Mouse (Mus musculus) stomach, embryonic 15.5 days (tissue): ENCODE results near the gene Vmn1r221. TPM values are rescaled to one million over a fixed set of nuclear protein-coding genes. Genes with fewer than 3 reads are reported as not detected.
A peak's percentile ranks its signal among the peaks of the same experiment; 100 is the strongest.
"Not testable (repeated sequence)": the region's sequence is repeated elsewhere in the genome, so short reads cannot be mapped to it uniquely, and the experiment has no call there.

Experiments
- ATAC-seq: fragments of 200-750 bp; cut with Nextera tagmentation; 2 replicates; pipeline ENCODE4 v1.8.0; 2017; ENCODE audit warnings: low read depth, moderate number of reproducible peaks, moderate TSS enrichment; ENCODE audit not compliant: insufficient read depth, low FRiP score
- H3K27ac ChIP-seq: fragments of 300-500 bp; sonication (generic); 2 replicates; pipeline ENCODE4 v1.5.1; 2015; ENCODE audit warnings: mild to moderate bottlenecking, inconsistent platforms
- H3K27me3 ChIP-seq: fragments of 300-500 bp; sonication (generic); replicated peaks from 2 replicates; pipeline ENCODE4 v1.6.1; 2015; ENCODE audit warnings: inconsistent platforms
- H3K36me3 ChIP-seq: fragments of 300-500 bp; sonication (generic); 2 replicates; pipeline ENCODE4 v1.6.1; 2015; ENCODE audit warnings: inconsistent platforms
- H3K4me1 ChIP-seq: fragments of 300-500 bp; sonication (generic); 2 replicates; pipeline ENCODE4 v1.6.1; 2015; ENCODE audit warnings: inconsistent platforms
- H3K4me2 ChIP-seq: fragments of 300-500 bp; sonication (generic); 2 replicates; pipeline ENCODE4 v1.6.1; 2015; ENCODE audit warnings: mild to moderate bottlenecking, inconsistent platforms
- H3K4me3 ChIP-seq: fragments of 300-500 bp; sonication (generic); replicated peaks from 2 replicates; pipeline ENCODE4 v1.5.1; 2015; ENCODE audit warnings: inconsistent platforms
- H3K9ac ChIP-seq: fragments of 300-500 bp; sonication (generic); 2 replicates; pipeline ENCODE4 v1.6.1; 2015; ENCODE audit warnings: inconsistent platforms
- H3K9me3 ChIP-seq: fragments of 300-500 bp; sonication (generic); 2 replicates; pipeline ENCODE4 v1.6.1; 2016; ENCODE audit warnings: inconsistent platforms
- WGBS: fragments of 180-500 bp; shearing (Covaris S2); methylation state at CpG from one replicate; pipeline ENCODE4 v1.1.7; 2015; 5-methylcytosine and 5-hydroxymethylcytosine counted together
- polyA plus RNA-seq: library from polyadenylated mRNA; unstranded; fragments of >200 nt; fragmentation: Nextera tagmentation; extraction: Ambion mirVana; gene quantifications from 2 replicates; pipeline ENCODE4 v1.2.1, GENCODE M21; 2015

Gene Vmn1r221
- polyA plus RNA-seq: not detected in 2 replicates

DNA sequence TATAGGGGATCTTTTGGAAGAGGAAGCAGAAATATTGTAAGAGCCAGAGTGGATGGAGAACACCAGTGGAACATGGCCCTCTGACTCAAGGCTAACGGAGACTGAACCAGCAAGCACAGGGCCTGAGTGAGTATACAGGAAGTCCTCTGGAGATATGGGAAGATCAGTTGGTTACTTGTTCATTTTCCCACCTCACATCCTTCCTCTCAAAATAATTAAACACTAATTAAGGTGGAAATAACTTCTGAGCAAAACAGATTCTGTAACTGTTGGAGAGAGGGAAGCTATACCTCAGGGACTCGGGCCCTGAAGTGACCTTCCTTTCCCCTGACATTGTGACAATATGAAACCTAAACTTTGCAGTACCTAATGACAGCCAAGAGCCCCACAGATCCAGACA lies at the start of gene Vmn1r221:
Vmn1r221 (plus strand) TSS at position 301 of the 400 bp plus-strand sequence.
- ATAC-seq: not testable (repeated sequence)

DNA sequence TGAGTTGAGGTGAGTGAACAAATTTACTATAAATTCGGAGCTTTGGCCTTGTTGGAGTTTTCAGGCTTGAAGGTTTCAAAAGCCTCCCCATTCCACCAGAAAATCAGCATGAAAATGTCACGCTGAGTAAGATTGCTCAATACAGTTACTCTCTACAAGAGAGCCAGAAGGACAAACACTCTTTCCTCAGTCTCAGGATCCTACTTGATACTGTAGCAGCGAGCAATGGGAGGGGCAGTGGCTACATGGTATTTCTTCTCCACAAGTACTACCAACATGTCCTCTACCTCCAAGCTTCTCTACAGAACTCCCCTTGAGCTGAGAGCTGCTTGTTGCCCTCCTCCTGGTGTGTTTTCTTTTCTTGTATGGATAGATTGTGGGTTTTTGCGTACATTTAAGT lies 47.5 kb upstream of the Vmn1r221 start:
- not testable (repeated sequence) for ATAC-seq, H3K4me1 ChIP-seq, H3K9me3 ChIP-seq, H3K36me3 ChIP-seq, H3K4me3 ChIP-seq, H3K27me3 ChIP-seq, H3K27ac ChIP-seq, H3K4me2 ChIP-seq, H3K9ac ChIP-seq
- 82% methylated on average over 4 of the region's 4 CpGs for WGBS

More for the DNA sequence above, at the start of gene Vmn1r221:
- H3K4me3 ChIP-seq, H3K36me3 ChIP-seq, H3K9me3 ChIP-seq, H3K4me1 ChIP-seq, H3K4me2 ChIP-seq, H3K9ac ChIP-seq, H3K27ac ChIP-seq, H3K27me3 ChIP-seq: not testable (repeated sequence)
- WGBS: 70% methylated on average over 2 of the region's 2 CpGs

DNA sequence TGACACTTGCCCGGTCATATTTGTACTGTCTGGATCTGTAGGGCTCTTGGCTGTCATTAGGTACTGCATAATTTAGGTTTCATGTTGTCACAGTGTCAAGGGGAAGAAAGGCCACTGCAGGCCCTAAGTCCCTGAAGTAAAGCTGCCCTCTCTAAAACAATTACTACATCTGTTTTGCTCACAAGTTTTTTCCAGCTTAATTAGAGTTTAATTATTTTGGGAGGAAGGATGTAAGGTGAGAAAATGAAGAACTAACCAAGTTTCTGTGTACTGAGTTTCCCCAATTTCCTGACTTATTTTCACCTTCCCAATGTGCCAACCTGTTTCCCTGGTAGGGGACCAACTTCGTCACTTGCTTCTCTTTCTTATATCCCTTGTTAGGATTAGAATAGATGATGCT lies 26.1 kb upstream of the Vmn1r221 start, which contains the start of gene Vmn1r220:
Vmn1r220 (minus strand) TSS at position 101 of the 400 bp plus-strand sequence.
- Histone ChIP-seq H3K27me3 (no peaks in the 10 kb centered on the region), H3K4me2 (no peak within 1 kb of the TSS), H3K4me1 (no peaks in the 10 kb centered on the region), H3K36me3 (no peaks in the 10 kb centered on the region), H3K9me3 (no peaks in the 10 kb centered on the region), H3K9ac (no peak within 1 kb of the TSS), H3K27ac (no peak within 1 kb of the TSS), H3K4me3 (no peak within 1 kb of the TSS)
- no peak for ATAC-seq
- 85% methylated on average over 2 of the region's 2 CpGs for WGBS

DNA sequence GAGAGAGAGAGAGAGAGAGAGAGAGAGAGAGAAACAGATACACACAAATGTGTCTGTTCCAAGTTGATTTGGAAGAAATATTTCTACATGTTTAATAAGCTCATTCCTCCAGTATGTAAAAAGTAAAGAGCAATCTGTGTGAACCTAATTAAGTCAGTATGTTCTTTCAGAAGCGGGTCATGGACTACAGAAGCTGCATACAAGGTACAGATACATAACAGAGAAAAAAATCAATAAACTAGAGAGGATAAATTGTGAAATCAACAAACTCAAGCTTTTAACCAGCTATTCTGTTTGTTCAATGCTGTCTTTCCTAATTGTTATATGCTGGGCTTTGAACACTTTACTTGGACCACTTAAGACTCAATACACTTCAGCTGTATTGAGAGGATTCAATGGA lies 10.0 kb upstream of the Vmn1r221 start:
- not testable (repeated sequence) for H3K4me1 ChIP-seq, H3K4me2 ChIP-seq, H3K36me3 ChIP-seq, H3K27ac ChIP-seq, ATAC-seq, H3K27me3 ChIP-seq, H3K9ac ChIP-seq, H3K9me3 ChIP-seq, H3K4me3 ChIP-seq
- 71% methylated on average over 1 of the region's 1 CpGs for WGBS

GRCm38 (mm10) chr13:23235847-23236246 lies 21.9 kb downstream of the Vmn1r221 start, which contains the start of gene Vmn1r222:
Gene Vmn1r222, minus strand, starts transcription at chr13:23235947.
- H3K9me3 ChIP-seq, H3K4me3 ChIP-seq, ATAC-seq, H3K27ac ChIP-seq, H3K9ac ChIP-seq, H3K4me1 ChIP-seq, H3K27me3 ChIP-seq, H3K4me2 ChIP-seq, H3K36me3 ChIP-seq: not testable (repeated sequence)

GRCm38 (mm10) chr13:23246834-23247233 lies 32.9 kb downstream of the Vmn1r221 start, which contains the start of gene Vmn1r223:
Gene Vmn1r223, plus strand, starts transcription at chr13:23247134.
- ATAC-seq, H3K4me3 ChIP-seq, H3K27ac ChIP-seq, H3K9me3 ChIP-seq, H3K27me3 ChIP-seq, H3K36me3 ChIP-seq, H3K4me1 ChIP-seq, H3K4me2 ChIP-seq, H3K9ac ChIP-seq: not testable (repeated sequence)
- 73% methylated on average over 1 of the region's 1 CpGs for WGBS

GRCm38 (mm10) chr13:23258546-23259048 lies 44.7 kb downstream of the Vmn1r221 start:
- WGBS: 84% methylated on average over 2 of the region's 2 CpGs
- H3K4me3 ChIP-seq: no peak overlapping the region
- no peaks in the 10 kb centered on the region for H3K9me3 ChIP-seq
- no peak overlapping the region for H3K4me2 ChIP-seq
- no peaks in the 10 kb centered on the region for H3K36me3 ChIP-seq
- H3K27ac ChIP-seq: no peak overlapping the region
- no peaks in the 10 kb centered on the region for H3K27me3 ChIP-seq
- no peak for ATAC-seq
- H3K9ac ChIP-seq: no peak overlapping the region
- H3K4me1 ChIP-seq: no peaks in the 10 kb centered on the region

DNA sequence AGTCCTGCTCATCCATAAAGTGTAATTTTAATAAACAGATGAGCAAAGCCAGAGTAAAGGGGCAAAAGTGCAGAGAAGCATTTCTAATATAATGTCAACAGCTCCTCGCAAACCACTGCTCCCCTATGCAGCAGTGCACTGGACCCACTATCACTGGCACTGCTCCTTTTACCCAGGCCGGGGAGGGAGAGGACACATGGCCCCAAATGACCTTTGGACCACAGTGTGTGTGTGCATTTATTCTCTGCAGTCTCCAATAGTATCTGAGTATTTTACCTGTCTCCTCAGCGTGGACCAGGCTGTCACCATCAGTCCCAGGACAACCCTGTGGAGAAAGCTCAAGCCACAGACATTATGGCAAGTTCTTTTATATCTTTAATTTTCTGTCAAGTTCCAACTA lies 54.7 kb downstream of the Vmn1r221 start:
- H3K4me2 ChIP-seq: not testable (repeated sequence)

DNA sequence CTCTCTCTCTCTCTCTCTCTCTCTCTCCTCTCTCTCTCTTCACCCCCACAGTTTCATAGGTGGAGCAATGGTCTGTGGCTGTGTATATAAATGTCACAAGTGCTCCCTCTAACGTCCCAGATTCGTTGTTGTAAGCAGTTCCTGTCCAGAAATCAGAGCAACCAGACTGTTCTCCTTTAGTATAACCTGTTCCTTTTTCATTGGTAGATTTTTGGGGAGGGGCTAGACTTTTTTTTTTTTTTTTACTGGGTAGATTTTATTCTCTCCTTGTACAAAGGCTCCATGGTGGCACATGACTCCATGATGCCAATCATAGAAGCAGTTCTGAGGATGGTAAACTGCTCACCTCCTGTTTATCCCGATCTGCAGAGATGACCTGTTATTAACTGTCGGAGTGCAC lies 55.2 kb downstream of the Vmn1r221 start:
- WGBS: 37% methylated on average over 4 of the region's 4 CpGs
- H3K27ac ChIP-seq, H3K4me3 ChIP-seq: not testable (repeated sequence)

More for the DNA sequence above, 54.7 kb downstream of the Vmn1r221 start:
- ATAC-seq, H3K9ac ChIP-seq, H3K4me3 ChIP-seq, H3K4me1 ChIP-seq, H3K36me3 ChIP-seq, H3K27me3 ChIP-seq, H3K27ac ChIP-seq, H3K9me3 ChIP-seq: not testable (repeated sequence)
- WGBS: 78% methylated on average over 3 of the region's 3 CpGs

DNA sequence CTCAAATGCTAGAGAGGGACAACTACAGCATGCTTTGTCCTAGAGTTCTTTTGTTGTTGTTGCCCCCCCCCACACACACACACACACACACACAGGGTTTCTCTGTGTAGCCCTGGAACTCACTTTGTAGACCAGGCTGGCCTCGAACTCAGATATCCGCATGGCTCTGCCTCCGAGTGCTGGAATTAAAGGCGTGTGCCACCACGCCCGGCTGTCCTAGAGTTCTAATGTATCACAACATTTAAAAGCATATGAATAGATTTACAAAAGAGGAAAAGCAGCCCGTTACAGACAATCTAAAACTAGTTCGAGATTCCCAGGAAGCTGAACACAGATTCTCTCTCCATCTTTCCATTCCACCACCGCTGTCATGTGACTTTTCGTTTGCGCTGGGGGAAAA lies 55.8 kb downstream of the Vmn1r221 start:
- WGBS: 25% methylated on average over 11 of the region's 11 CpGs
- peak overlapping the region; percentile 46 for H3K4me2 ChIP-seq

More for the DNA sequence above, 55.2 kb downstream of the Vmn1r221 start:
- H3K4me2 ChIP-seq, H3K27me3 ChIP-seq, H3K4me1 ChIP-seq, H3K36me3 ChIP-seq, H3K9me3 ChIP-seq, ATAC-seq, H3K9ac ChIP-seq: not testable (repeated sequence)

GRCm38 (mm10) chr13:23270321-23271101 lies 56.6 kb downstream of the Vmn1r221 start:
- WGBS: 4% methylated on average over 34 of the region's 34 CpGs
- Histone ChIP-seq H3K4me1 (no peaks in the 10 kb centered on the region; the same call in 1 of the 2 replicates), H3K4me2 (peak overlapping the region; percentile 46), H3K9me3 (no peaks in the 10 kb centered on the region), H3K4me3 (peak overlapping the region; percentile 18), H3K27ac (no peak overlapping the region), H3K27me3 (no peaks in the 10 kb centered on the region), H3K36me3 (no peaks in the 10 kb centered on the region), H3K9ac (no peak overlapping the region)
- ATAC-seq: peak; percentile 65; the same call in 1 of the 2 replicates

More for the DNA sequence above, 55.8 kb downstream of the Vmn1r221 start:
- Histone ChIP-seq H3K4me3 (peak overlapping the region; percentile 18), H3K27me3 (no peaks in the 10 kb centered on the region), H3K27ac (no peak overlapping the region), H3K9me3 (no peaks in the 10 kb centered on the region), H3K9ac (no peak overlapping the region), H3K4me1 (no peaks in the 10 kb centered on the region; the same call in 1 of the 2 replicates), H3K36me3 (no peaks in the 10 kb centered on the region)
- no peak for ATAC-seq
